Mouse (Mus musculus) regulatory T cell (primary cell): ENCODE results near the gene Tuba3b.

Experiments
- in situ Hi-C: fragments of 300-600 bp; cut with MboI, MseI; formaldehyde crosslinking; loops from one replicate; pipeline ENCODE4 v1.15.1; 2025; ENCODE audit warnings: high pct_unique_total_duplicates

Tuba3b gene

GRCm38 (mm10) chr6:145607746-145608145, 7.8 kb upstream of the Tuba3b start:
- in situ Hi-C loops: no loop called here

DNA sequence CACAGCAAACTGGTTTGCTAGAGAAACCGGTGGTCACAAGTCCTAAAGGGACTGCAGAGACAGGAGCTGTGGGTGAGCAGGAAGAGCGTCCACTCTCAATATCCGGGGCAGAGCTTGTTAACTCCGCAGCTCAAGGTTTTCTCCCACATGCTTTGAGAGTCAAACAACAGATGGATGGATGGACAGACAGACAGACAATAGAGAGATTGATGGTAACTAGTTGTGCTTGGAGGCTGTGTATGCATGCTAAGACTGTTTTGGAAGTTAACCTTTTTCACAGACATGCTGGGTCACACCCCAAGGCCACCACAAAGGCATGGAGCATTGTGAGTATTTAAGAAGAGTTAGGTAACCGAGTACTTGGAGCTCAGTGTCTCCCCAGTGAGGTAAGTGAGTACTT, 6.9 kb upstream of the Tuba3b start:
- in situ Hi-C loops: no loop called here

DNA sequence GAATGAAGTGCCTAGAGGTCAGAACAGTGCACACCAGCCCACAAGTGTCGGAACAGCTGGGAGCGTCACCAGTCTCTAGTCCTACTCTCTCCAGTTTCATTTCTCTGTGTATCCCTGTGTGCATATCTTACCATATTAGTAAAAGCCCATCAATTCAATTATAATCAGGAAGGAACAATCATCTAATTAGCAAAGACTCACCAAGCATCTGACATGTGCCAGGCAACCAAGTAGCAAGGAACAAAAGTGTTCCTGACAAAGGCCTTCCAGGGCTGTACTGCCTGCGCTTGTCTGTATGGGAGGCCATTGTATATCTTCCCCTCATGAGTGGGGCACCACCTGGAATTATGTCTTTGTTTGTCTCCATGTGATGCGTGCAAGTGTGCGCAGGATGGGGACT, 4.7 kb upstream of the Tuba3b start:
- in situ Hi-C loops: no loop called here

GRCm38 (mm10) chr6:145612611-145613010, 2.9 kb upstream of the Tuba3b start:
- in situ Hi-C loops: no loop called here

DNA sequence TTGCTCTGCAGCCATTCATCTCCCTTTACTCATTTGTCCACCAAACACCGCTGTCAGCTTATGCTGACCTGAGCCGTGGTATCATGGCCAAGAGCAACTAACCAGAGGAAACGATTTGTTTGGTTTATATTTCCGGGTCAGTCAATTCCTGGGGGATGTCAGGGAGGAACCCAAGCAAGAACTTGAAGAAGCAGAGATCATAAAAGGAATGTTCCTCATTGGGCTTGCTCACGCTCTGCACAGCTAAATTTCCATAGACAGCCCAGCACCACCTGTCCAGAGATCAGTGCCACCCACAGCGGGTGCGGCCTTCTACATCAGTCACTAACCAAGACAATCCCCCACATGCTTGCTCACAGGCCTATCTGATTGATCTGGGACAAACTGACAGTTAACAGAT, 1.3 kb upstream of the Tuba3b start, which contains the start of gene Lmntd1:
Gene Lmntd1 (minus strand): TSS at position 101 of the 400 bp plus-strand sequence.
- in situ Hi-C loops: no loop called here

DNA sequence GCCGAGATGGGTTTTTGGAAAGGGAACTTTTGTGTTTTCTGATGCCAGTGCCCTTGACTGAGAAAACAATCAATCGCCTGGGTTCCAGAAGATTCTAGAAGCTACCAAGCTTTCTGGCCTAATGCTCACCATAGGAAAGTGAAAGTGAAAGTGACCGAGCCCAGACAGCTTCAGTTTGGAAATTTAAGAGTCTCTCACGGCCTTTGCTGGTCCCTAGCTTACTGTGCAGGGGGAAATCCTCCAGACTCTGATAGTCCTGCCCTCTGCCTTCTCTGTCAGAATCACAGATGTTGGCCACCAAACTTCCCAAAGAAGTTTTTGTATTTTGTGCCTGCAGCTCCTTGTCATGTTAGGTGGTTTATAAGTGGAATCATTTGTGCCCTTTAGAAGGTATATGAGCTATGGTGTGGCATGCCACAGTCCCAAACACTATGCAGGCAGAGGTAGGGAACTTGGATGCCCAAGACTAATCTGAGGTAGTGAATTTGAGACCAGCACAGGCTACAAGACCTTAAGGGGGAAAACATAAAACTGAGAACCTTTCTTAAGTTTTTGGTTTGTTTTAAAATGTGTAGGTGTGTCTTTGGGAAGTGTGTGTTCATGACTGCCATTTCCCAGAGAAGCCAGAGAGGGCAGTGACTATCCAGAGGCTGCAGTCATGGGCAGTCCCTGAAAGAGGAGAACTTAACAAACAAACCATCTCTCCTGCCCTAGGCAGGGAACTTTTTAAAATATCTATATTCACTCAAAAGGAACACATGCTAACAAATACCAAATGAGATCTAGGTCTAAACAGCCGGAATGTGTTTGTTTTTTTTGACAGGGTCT, 1.1 kb downstream of the Tuba3b start:
- in situ Hi-C loops: no loop called here

DNA sequence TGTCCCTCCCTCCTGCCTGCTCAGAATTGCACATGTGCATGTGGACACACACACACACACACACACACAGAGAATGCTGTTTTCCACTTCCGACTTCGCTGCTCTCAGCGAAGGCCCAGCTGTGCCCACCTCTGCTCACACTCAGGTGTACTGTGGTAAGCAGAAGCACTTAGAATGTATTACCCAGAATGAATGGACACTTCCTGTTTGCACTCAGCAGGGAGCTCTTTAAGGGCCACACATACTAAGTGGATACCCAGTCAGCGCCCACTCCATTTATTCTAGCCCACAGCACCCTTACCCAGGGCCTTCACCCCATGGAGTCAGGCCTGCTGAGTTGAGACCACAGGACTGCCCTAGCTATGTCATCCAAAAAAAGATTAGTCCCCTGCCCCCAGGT, 7.6 kb downstream of the Tuba3b start:
- in situ Hi-C loops: no loop called here

DNA sequence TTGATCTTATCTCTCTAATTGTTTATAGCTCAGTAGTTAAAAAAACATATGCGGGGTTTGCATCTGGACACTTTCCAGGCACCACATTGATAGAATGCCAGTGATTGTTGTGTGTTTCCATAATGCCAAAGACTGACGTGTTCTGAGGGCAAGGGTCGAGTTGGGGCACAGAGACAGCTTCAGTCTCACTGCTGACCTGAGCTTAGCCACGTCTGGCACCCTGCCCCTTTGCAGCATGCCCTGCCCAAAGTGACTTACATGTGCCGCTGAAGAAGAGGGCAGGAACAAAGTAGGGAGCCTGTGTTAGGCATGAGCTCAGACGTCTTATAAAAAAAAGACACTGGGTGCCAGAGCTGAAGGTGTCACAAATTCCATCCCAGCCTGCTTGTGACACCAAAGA, 14.7 kb downstream of the Tuba3b start:
- in situ Hi-C loops: no loop called here

DNA sequence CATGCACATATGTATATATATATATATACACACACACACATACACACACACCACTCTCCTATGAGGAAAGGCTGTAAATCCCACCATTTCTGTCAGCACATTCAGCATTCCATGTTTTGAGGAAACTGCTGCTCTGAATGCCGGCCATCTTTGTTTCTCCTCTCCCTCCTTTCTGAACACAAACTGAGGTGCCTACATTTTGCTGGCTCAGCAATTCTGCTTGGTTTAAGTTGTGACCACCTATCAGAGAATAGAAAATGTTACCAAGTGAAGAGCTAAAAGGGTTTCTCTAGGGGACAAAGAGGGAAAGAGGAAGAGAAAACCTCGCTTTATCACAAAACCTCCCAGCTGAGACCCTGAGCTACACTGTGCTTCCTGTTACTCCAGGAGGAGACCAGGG, 18.9 kb downstream of the Tuba3b start:
- in situ Hi-C loops: no loop called here

GRCm38 (mm10) chr6:145636682-145637081, 21.1 kb downstream of the Tuba3b start:
- in situ Hi-C loops: no loop called here

DNA sequence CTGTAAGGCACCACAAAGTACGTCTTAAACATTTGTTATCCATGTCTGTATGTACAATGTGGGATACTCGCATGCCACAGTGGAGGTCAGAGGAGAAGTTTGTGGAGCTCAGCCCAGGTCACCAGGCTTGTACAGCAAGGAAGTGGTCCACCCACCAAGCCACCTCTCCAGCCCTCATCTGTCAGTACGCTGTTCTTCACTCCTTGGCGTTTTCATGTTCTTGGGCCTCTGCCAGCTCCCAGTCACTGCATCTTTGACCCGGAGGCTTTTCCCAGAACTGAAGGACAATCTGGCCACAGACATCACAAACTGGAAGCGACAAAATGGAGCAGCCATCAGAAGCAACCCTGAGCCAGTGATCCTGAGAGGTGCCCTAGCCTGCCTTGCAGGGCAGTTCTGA, 22.7 kb downstream of the Tuba3b start:
- in situ Hi-C loops: no loop called here

- in situ Hi-C loops: no loop called here
These were observed 25.5 kb downstream of the Tuba3b start for GRCm38 (mm10) chr6:145640971-145641506.

GRCm38 (mm10) chr6:145651976-145652375, 36.4 kb downstream of the Tuba3b start:
- in situ Hi-C loops: no loop called here

DNA sequence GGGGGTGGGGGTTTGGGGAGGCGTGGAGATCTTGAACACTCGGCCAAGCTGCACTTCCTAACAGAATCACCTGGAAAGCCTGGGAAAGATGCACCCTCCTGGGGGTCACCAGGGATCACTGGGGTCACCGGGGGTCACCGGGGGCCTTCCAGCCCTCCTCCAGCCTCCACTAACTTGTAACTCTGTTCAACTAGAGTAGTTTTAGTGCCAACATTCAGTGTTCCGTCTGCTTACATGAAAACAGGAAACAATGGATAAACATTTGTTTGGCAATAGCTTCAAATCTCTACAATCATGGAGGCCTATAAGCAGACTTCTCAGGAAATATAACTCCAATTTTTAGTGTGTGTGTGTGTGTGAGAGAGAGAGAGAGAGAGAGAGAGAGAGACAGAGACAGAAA, 37.4 kb downstream of the Tuba3b start:
- in situ Hi-C loops: no loop called here

- in situ Hi-C loops: no loop called here
These were observed 38.1 kb downstream of the Tuba3b start for GRCm38 (mm10) chr6:145653626-145654025.

DNA sequence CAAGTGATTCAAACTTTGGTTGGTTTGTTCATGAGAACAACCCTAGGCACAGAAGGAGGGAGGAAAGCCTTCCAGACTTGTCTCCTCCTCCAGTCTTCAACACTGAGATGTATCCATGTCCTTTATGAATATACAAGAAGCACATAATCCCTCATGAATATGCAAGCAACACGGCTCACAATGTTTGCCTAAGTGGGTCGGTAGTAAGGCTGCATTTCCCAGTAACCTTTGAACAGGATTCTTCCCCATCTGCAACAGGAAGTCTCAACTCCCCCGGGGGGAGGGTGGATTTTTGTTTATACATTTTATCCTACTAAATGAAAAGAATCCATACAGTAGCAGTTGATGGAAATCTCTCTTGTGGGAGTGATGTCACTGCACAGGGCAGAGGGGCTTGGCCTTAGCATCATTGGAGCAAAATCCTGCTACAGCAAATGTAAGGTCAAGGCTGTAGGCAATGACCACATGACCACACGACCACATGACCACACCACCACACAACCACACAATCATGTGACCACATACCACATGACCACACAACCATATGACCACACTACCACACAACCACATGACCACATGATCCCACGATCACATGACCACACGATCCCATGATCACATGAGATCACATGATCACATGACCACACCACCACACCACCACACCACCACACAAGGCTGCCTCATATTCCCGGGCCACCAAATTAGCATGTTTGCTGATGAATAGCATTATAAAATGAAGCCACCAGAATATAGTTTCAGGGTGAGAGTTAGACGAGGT, 38.7 kb downstream of the Tuba3b start:
- in situ Hi-C loops: no loop called here

DNA sequence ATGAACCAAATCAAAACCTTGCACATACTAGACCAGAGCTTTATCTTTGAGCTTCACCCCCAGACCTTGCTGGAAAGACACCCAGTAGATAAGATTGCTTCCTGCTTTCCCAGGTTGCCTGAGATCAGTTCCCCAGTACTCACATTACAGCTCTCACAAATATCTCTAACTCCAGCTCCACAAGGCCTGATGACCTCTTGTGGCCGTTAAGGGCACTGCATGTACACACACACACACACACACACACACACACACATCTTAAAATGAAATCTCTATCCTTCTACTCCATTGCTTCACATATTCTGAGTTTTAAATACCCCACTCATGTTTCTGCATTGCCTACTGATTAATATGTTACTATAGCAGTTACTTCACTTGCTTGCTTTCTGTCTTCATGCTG, 40.1 kb downstream of the Tuba3b start:
- in situ Hi-C loops: no loop called here

DNA sequence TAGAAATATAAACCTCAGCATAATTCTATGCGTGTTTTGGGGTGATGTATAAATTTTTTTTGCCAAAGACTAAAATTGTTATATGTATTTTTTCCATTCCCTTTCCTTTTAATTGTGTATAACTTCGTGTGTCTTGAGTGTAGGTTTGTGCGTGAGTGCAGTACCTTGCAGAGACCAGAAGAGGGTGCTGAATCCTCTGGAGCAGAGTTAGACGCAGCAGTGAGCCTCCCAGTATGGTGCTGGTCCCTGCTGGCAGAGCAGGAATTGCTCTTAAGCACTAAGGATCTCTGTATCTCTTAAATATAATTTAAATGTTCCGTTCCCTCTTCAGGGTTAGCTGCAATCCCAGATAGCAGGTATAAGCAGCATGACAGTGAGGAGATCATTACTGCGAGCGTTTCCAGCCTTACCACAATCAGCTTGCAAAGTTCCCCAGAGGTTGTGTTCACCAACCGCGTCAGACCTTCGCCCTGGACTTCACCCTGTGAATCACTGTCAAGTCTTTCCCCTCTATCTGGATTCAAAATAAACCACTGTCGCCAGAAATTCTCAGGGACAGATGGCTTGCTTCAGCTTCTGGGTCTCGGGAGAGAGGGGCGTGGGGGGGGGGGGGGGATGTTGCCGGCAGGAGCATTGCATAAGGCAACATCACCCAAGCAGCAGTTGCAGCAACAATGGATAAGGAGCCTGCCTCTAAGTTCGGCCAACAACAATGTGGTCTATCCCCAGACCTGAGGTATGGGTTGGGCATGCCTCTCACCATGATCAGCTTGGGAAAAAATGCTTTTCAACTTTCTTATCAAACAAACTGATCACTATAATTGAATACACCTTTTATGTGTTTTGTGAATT, 41.4 kb downstream of the Tuba3b start:
- in situ Hi-C loops: no loop called here

GRCm38 (mm10) chr6:145659116-145659515, 43.6 kb downstream of the Tuba3b start:
- in situ Hi-C loops: no loop called here

DNA sequence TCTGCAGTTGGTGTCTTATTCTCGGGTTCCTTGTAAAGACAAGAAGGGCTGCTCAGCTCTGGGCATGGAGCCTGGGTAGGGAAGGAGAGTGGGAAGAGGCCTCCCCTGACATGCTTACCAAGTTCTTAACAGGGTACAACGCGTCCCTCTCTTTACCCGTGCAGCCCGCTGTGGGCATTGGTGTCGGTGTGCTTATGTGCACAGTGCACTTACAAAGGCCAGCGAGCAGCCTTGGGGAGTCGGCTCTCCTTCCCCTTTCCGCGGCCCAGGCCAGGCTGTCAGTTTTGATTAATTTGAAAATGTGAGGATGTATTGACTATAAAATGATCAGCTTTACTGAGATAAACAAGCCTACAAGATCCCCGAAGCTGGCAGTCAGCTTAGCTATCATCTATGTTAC, 45.4 kb downstream of the Tuba3b start:
- in situ Hi-C loops: no loop called here

GRCm38 (mm10) chr6:145664208-145664607, 48.7 kb downstream of the Tuba3b start:
- in situ Hi-C loops: no loop called here

DNA sequence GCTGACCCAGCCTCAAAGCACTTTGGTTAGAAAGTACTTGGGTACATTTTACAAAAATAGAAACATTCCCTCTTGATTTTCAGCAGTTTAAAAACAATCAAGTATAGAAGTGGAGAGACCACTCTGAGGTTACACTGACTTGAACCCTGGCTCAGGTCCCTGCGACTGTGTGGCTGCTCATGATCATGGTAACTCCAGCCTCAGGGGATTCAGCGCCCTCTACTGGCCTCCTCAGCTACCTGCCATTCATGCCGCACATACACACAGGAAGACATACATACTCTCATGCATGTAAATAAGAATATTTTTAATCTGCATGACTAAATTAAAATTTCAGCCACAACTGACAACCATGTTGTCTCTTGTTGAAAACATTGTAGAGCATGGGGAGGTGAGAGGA, 50.2 kb downstream of the Tuba3b start:
- in situ Hi-C loops: no loop called here
